Mouse (Mus musculus): ENCODE data around the gene Map3k11.

Gene Map3k11

GRCm38 (mm10) chr19:5710068-5710467 is 21.5 kb downstream of the Map3k11 start:
- no peak for DNase-seq (ENCODE audit: extremely low read depth, low read depth, low spot score)

DNA sequence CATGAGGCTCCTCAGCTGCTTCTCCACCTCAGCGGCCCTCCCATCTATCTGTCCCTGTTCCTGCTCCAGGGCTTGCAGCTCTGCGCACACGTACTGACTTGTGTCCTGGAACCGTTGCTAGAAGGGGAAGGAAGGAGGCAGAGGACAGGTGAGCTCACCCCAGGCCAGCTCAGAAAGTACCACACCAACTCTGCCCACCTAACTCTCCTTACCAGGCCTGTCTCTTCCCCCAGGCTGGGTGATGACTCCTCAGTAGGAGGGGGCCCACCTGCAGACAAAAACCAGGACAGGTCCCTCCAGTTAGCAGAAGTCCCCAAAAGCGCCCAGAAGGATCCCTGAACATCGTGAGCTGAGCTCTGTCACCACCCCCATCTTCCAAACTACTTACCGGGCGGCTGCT is 22.0 kb downstream of the Map3k11 start:
- DNase-seq (ENCODE audit: extremely low read depth, low read depth, low spot score), result no peak

DNA sequence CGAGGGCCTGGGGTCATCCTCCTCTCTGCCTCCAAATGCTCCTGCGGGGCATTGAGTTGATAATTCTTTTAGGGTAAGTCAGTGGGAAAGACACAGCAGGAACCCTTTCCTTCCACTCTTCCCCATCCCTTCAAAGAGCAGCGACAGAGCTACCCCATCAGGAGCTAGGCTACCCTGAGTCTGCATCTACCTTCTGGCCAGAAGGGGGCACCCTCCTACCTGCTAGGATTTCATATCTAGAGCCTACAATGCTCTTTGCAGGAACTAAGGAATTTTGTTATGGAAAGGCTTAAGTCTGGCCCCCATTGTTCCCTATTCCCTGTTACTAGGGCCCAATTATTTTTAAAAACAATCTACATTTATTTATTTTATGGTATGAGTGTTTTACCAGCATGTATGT is 22.7 kb downstream of the Map3k11 start:
- no peak for DNase-seq (ENCODE audit: extremely low read depth, low read depth, low spot score)

DNA sequence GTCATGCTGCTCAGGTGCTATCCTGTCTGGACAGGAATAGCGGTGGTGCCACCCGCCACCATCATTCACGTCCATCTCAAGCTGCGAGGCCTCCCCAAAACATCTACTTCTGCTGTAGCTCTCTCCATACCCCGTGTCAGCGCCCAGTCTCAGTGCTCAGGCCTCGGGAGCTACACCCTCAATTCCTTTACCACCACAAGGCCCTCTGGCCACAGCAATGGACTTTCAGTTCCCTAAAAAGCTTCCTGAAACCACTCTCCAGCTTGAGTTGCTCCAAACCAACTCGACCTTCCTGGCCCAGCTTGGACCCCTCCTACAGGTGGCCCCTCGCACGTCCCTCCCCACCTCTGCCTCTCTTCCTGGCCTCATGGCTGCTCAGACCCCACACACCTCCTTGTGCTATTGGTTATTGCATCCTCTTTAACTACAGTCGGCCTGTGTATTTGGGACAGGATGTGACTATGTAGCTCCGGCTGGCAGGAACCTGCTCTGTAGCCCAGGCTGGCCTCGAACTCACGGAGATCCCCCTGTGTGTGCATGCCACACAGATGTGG is 23.4 kb downstream of the Map3k11 start:
- no peak for DNase-seq (ENCODE audit: extremely low read depth, low read depth, low spot score)

DNA sequence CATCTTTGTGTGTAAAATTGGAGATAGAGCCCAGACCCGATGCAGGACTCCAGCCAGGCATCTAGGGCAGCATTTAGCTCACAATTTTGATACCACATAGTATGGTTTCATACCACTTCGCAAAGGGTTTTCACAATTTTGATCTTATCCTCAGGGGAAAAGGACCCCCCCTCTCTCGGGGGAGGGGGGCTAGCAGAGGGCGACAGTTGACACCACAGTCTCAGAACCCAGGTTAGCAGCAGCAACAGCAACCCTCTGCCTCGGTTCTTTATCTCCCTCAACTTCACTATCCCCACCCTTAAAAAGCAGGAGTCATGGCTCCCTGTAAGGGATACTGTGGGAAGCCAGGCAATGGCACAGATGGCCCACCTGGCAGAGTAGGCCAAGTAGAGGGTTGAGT is 24.7 kb downstream of the Map3k11 start:
- DNase-seq (ENCODE audit: extremely low read depth, low read depth, low spot score), result no peak

DNA sequence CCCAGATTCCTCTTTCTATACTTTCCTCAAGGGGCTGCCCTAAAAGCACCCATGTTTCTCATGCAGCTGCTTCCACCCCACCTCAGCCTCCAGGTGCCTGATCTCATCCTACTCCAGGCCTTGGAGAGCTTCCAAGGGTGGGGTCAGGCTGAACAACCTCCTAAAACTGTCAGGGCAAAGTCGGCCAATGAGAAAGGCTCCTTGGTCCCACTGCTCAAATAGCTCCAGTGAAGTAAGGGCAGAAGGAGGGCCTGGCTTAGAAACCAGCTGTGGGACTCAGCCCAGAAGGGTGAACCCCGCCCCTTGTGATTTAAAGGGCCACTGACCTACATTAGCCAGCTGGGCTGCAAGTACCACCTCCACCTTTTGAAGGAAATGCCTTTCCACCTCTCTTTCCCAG is 25.2 kb downstream of the Map3k11 start:
- no peak for DNase-seq (ENCODE audit: extremely low read depth, low read depth, low spot score)

DNA sequence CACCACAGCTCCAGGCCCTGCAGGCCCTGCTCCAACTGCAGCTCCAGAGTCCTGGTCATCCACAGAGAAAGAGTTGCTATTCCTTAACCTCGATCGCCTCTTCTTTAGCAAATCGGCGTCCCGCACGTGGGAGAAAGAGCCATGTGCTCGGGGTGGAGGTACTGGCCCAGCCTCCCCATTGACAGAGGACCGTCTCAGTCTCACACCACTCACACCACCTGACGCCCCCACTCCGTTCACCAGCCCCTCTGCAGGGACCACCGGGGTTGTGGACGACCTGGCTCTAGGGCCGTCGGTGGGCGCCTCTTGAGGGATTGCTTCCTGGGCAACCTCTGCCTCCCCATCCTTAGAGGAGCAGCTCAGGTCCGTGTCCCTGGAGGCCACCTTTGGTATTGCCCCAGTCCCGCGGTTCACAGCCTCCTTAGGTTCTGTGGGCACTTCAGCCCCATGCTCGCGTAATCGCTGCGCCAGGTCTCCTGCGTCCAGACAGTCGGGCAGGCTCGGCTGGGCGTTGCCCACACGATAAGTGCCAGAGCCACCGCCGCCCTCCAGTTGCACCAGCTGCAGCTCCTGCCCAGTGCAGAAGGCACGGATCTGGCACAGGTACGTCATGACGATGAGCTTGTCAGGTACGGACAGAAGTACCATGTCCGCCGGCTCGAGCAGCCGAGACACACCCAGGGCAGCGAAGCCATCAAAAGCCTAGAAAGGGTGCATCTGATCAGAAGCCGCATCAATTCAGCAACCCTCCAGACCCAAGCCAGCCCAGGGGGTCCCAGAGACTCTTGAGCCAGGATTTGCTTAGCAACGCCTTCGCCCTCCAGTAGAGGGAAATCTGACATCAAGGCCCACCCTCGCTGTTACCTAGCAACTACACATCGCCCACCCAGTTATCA is 27.5 kb downstream of the Map3k11 start:
- DNase-seq (ENCODE audit: extremely low read depth, low read depth, low spot score), result no peak

DNA sequence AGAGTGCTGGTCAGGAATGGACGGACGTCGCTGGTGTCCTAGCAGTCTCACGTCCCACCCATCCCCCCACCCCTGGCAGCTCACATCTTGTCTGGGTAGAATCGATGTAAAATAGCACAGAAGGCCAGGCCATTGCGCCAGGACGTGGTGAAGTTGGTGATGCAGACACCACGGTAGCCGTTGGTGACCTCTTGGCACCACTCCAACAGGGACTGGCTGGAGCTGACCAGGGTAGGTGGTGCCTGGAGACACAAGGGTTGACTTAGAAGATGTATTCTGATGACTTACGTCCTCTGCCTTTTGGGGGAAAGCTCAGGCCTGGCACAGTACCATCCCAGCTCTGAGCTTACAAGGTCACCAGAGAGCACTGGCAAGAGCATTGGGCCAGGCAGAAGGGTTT is 28.4 kb downstream of the Map3k11 start:
- no peak for DNase-seq (ENCODE audit: extremely low read depth, low read depth, low spot score)

DNA sequence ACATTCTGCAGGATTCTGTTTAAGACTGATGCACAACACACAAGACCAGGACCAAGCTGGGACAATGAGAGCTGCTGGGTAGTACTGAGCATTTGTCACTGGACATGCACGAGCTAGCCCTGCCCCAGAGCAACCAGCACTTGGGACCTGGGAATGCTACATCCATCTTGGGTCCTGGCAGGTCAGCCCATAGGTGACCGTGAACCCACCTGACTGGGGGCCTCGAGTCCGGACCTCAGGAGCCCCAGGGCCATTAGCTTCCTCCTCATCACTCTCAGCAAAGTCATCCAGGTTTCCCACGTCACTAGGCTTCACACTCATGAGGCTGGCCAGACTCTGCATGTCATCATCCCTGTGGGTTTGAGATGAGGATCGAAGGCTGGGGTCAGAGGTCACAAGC is 32.7 kb downstream of the Map3k11 start:
- no peak for DNase-seq (ENCODE audit: extremely low read depth, low read depth, low spot score)

- DNase-seq (ENCODE audit: extremely low read depth, low read depth, low spot score), result no peak
Observed at GRCm38 (mm10) chr19:5722848-5723425, 34.4 kb downstream of the Map3k11 start.

- no peak for DNase-seq (ENCODE audit: extremely low read depth, low read depth, low spot score)
Observed at GRCm38 (mm10) chr19:5723934-5724548, 35.5 kb downstream of the Map3k11 start.

- no peak for DNase-seq (ENCODE audit: extremely low read depth, low read depth, low spot score)
Observed at GRCm38 (mm10) chr19:5724549-5724941, 36.0 kb downstream of the Map3k11 start.

DNA sequence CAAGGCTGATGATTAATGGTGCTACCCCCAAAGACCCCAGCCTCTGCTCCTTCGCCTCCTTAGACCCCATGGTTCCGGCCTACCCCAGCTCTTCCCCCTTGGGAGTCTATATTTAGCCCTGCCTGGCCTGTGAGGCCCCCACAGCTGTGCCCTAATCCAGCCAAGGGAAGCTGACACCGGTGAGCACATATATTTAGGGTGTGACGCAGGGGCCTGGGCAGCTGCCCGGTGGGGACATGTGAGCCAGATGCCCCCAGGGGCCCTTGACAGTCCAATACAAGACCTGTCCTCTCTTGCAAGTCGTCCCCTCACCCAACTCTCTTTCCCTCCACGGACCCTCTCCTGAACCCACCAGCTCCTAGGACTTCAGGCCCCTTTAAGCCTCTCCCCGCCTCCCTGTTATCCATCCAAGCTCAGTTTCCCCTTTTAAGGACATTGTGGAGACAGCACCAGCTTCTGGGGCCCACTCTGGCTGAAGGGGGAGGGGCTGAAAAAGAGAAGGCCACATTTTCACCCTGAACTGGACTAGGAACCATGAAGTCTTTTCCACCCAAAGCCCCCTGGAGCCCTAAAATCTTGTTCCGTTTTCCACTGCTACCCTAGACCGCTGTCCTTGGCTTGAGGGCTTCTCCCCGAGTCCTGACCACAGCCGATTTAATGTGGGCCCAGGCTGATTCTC is 36.6 kb downstream of the Map3k11 start:
- no peak for DNase-seq (ENCODE audit: extremely low read depth, low read depth, low spot score)

DNA sequence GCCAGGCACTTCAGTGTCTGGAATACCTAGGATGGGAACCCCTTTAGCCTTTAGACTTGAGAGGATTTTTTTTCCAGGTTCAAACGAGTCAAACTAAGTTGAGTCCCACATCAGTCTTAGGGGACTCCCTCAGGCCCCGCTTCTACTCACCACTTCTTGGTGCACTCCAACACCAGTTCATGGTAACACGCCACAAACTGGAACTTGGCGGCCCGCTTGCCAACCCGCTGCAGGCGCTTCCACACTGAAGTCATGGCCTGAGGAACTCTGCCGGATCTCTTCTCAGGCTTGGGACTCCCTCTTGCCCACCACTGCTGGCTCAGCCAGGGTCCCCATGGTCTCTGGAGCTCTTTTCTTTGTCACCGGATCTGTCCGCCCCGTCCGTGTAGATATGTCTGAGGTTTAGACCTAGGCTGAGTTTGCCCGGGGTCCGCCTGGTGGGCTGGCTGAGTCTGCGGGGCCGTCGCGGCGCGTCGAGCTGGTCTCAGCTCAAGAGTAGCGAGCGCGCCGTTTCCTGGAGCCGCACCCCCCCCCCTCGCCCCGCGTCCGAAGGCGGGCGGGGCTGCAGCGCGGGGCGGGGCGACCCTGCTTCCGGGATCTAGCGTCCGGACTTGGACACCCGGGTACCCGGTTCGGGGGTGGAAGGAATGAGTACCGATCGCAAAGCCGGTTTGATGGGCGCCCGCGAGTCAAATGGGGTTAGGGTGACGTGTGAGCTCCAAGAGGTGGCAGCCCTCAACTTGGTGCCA is 37.4 kb downstream of the Map3k11 start, which contains the start of gene Ehbp1l1:
Ehbp1l1 (minus strand) TSS at position 551 of the 749 bp plus-strand sequence.
- DNase-seq (ENCODE audit: extremely low read depth, low read depth, low spot score), result no peak

- DNase-seq (ENCODE audit: extremely low read depth, low read depth, low spot score), result no peak
Observed at GRCm38 (mm10) chr19:5726961-5727578, 38.5 kb downstream of the Map3k11 start.

DNA sequence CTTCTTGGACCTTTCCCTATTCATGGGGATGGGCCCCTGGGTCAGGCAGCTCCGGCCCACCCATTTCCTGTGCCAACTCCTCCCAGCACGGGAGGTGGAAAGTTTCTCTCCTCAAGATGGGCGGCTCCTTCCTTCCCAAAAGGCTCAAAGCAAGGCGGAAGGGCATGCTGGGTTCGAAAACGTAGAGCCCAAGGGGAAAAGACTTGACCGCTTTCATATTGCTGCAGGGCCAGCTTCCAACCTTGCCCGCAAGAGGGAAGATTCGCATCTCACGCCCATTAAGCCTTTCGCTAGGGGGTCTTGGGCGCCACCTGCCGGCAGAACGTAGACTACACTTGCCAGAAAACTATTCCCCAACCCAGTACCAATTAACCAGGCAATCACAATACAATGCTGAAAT is 39.2 kb downstream of the Map3k11 start:
- no peak for DNase-seq (ENCODE audit: extremely low read depth, low read depth, low spot score)

DNA sequence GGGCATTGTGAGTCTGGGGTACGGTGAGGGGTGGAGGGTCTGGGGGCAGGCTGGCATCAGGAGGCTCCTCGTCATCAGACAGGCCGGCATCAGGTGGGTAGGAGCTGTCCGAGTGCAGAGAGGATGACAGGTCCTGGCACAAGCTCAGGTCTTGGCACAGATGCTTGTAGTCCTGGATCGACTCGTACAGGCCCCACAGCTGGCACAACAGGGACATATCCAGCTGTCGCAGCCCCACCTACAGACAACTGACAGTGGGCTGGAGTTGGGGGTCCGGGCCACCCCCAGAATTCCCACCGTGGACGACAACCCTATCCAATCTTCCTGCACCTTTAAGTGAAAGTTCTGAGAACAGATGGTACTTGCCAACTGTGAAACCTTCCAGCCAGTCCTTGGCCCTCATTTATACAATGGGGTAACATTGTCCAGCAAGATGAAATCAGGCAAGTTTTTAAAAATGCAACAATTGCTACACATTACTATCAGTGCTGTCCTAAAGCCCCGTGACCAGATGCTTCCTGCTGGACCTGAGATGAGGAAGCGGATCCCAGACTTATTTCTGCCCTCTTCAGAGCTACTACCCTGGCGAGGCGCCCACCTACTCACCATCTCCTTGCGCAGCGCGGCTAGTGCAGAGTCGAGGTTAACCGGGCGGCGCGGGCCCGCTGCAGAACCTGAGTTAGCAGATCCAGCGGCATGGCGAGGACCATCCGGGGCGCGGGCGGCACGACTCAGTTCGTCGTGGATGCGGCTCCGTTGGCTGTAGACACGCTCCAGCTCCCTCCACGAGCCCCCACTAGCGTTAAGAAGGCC is 40.3 kb downstream of the Map3k11 start:
- DNase-seq (ENCODE audit: extremely low read depth, low read depth, low spot score), result no peak

DNA sequence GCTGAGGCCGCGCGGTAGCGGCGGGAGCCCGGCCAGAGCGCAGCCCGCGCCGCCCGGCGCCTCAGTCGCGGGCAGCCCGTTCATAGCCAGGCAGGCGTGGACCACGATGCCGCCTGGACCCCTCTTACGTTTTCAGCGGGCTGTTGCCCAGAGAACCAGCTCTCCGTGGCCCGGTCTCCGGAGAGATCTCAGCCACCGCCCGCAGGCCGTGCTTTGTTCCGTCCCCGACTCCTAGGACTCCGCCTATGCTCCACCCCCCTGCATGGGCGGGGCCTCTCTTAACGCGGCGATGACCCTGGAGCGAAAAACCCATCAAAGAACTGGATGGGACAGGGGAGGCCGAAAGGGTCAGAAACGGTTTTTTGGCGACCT is 40.9 kb downstream of the Map3k11 start, which contains the start of gene Fam89b:
Fam89b (minus strand) TSS at position 210 of the 372 bp plus-strand sequence.
- DNase-seq (ENCODE audit: extremely low read depth, low read depth, low spot score), result no peak

Measured in fat pad, adult 2 months (tissue).